Mouse (Mus musculus) lung, postnatal 0 days (tissue): Measurements from ENCODE around the gene Olfr610.

Experiments used
- CTCF ChIP-seq: IDR thresholded peaks from 2 replicates; pipeline ENCODE4 v1.5.1; 2016; ENCODE audit warnings: antibody characterized with exemption, mild to moderate bottlenecking
- EP300 ChIP-seq: IDR thresholded peaks from 2 replicates; pipeline ENCODE4 v1.6.1; 2016; ENCODE audit warnings: antibody characterized with exemption, mild to moderate bottlenecking, control low read depth

GRCm38 (mm10) chr7:103469577-103469976, 42.3 kb downstream of the Olfr610 start, which contains the start of gene Olfr608:
- TF ChIP-seq CTCF (no peak), EP300 (no peak)
